Mouse (Mus musculus) lung, embryonic 16.5 days (tissue): ENCODE measurements around the gene Msrb3. TPM values are rescaled to one million over a fixed set of nuclear protein-coding genes. Genes with fewer than 3 reads are reported as not detected.

Experiments
- ATAC-seq: fragments of 200-750 bp; cut with Nextera tagmentation; 2 replicates; pipeline ENCODE4 v1.8.0; 2017; ENCODE audit warnings: low read depth, mild to moderate bottlenecking, moderate library complexity
- H3K27ac ChIP-seq: fragments of 300-500 bp; sonication (generic); 2 replicates; pipeline ENCODE4 v1.5.1; 2014; ENCODE audit warnings: mild to moderate bottlenecking, control low read depth, low read length
- H3K27me3 ChIP-seq: fragments of 300-500 bp; sonication (generic); 2 replicates; pipeline ENCODE4 v1.6.1; 2014; ENCODE audit warnings: low read depth, low read length, mixed read lengths; ENCODE audit not compliant: control insufficient read depth, insufficient read depth
- H3K36me3 ChIP-seq: fragments of 300-500 bp; sonication (generic); 2 replicates; pipeline ENCODE4 v1.6.1; 2014; ENCODE audit warnings: low read length; ENCODE audit not compliant: control insufficient read depth, insufficient read depth
- H3K4me1 ChIP-seq: fragments of 300-500 bp; sonication (generic); replicated peaks from 2 replicates; pipeline ENCODE4 v1.6.1; 2014; ENCODE audit warnings: low read length, mixed read lengths; ENCODE audit not compliant: control insufficient read depth, insufficient read depth
- H3K4me2 ChIP-seq: fragments of 300-500 bp; sonication (generic); 2 replicates; pipeline ENCODE4 v1.6.1; 2014; ENCODE audit warnings: low read depth, low read length, control low read depth
- H3K4me3 ChIP-seq: fragments of 300-500 bp; sonication (generic); 2 replicates; pipeline ENCODE4 v1.5.1; 2014; ENCODE audit warnings: mild to moderate bottlenecking, low read length, control low read depth
- H3K9ac ChIP-seq: fragments of 300-500 bp; sonication (generic); 2 replicates; pipeline ENCODE4 v1.6.1; 2014; ENCODE audit warnings: low read length, control low read depth
- H3K9me3 ChIP-seq: fragments of 300-500 bp; sonication (generic); 2 replicates; pipeline ENCODE4 v1.6.1; 2016; ENCODE audit warnings: low read length; ENCODE audit not compliant: control insufficient read depth
- WGBS: fragments of 180-500 bp; shearing (Covaris S2); extraction: QIAGEN DNeasy Blood & Tissue Kit; methylation state at CpG from one replicate; pipeline ENCODE4 v1.1.7; 2014; 5-methylcytosine and 5-hydroxymethylcytosine counted together
- polyA plus RNA-seq: library from polyadenylated mRNA; unstranded; fragments of >200 nt; fragmentation: Nextera tagmentation; extraction: Ambion mirVana; gene quantifications from 2 replicates; pipeline ENCODE4 v1.2.1, GENCODE M21; 2015

The Msrb3 gene
- polyA plus RNA-seq, 1 experiment from 2014 or later = 12.4 TPM

GRCm38 (mm10) chr10:120854329-120854728 lies 44.6 kb downstream of the Msrb3 start:
- 85% methylated on average over 10 of the region's 10 CpGs for WGBS
- no peaks in the 10 kb centered on the region for H3K9me3 ChIP-seq
- peaks cover 12% of the 10 kb centered on the region; the same call in 1 of the 2 replicates for H3K4me1 ChIP-seq

GRCm38 (mm10) chr10:120853816-120854215 lies 45.1 kb downstream of the Msrb3 start:
- Histone ChIP-seq H3K27ac (no peak overlapping the region), H3K4me2 (no peak overlapping the region), H3K9me3 (no peaks in the 10 kb centered on the region), H3K36me3 (no peaks in the 10 kb centered on the region), H3K4me1 (peaks cover 12% of the 10 kb centered on the region; the same call in 1 of the 2 replicates), H3K4me3 (no peak overlapping the region), H3K9ac (no peak overlapping the region), H3K27me3 (no peaks in the 10 kb centered on the region)
- no peak for ATAC-seq
- WGBS = 80% methylated on average over 9 of the region's 9 CpGs

More at GRCm38 (mm10) chr10:120854329-120854728, 44.6 kb downstream of the Msrb3 start:
- H3K4me3 ChIP-seq = no peak overlapping the region
- H3K27me3 ChIP-seq = no peaks in the 10 kb centered on the region
- no peaks in the 10 kb centered on the region for H3K36me3 ChIP-seq
- ATAC-seq = no peak
- H3K9ac ChIP-seq = no peak overlapping the region
- H3K4me2 ChIP-seq = no peak overlapping the region
- no peak overlapping the region for H3K27ac ChIP-seq

- no peaks in the 10 kb centered on the region for H3K36me3 ChIP-seq
- H3K4me2 ChIP-seq = no peak overlapping the region; the same call in 1 of the 2 replicates
- H3K27ac ChIP-seq = peak overlapping the region; percentile 7; the same call in 1 of the 2 replicates
- no peak for ATAC-seq
- peaks cover 15% of the 10 kb centered on the region; the same call in 1 of the 2 replicates for H3K4me1 ChIP-seq
- H3K9ac ChIP-seq = no peak overlapping the region
- no peak overlapping the region for H3K4me3 ChIP-seq
- no peaks in the 10 kb centered on the region for H3K27me3 ChIP-seq
- 43% methylated on average over 9 of the region's 9 CpGs for WGBS
- H3K9me3 ChIP-seq = no peaks in the 10 kb centered on the region
Measured at GRCm38 (mm10) chr10:120851196-120851781, 47.6 kb downstream of the Msrb3 start.

- Histone ChIP-seq H3K27me3 (no peaks in the 10 kb centered on the region), H3K9me3 (no peaks in the 10 kb centered on the region), H3K36me3 (no peaks in the 10 kb centered on the region), H3K9ac (no peak overlapping the region), H3K4me2 (no peak overlapping the region; the same call in 1 of the 2 replicates), H3K4me3 (no peak overlapping the region), H3K4me1 (peaks cover 15% of the 10 kb centered on the region; the same call in 1 of the 2 replicates), H3K27ac (no peak overlapping the region)
- ATAC-seq = no peak
- WGBS = 52% methylated on average over 24 of the region's 24 CpGs
Measured at GRCm38 (mm10) chr10:120850391-120851195, 48.3 kb downstream of the Msrb3 start.

GRCm38 (mm10) chr10:120848677-120849076 lies 50.2 kb downstream of the Msrb3 start:
- no peak overlapping the region for H3K4me2 ChIP-seq
- no peaks in the 10 kb centered on the region for H3K27me3 ChIP-seq
- 43% methylated on average over 7 of the region's 7 CpGs for WGBS
- no peak overlapping the region for H3K4me3 ChIP-seq
- H3K4me1 ChIP-seq = peaks cover 15% of the 10 kb centered on the region; the same call in 1 of the 2 replicates
- 0 out of 2 replicates have a peak, but pooled peaks have one; percentile 47 for ATAC-seq
- no peak overlapping the region for H3K9ac ChIP-seq
- no peaks in the 10 kb centered on the region for H3K9me3 ChIP-seq
- no peaks in the 10 kb centered on the region for H3K36me3 ChIP-seq
- no peak overlapping the region for H3K27ac ChIP-seq

- Histone ChIP-seq H3K4me3 (no peak overlapping the region), H3K36me3 (peaks cover 3% of the 10 kb centered on the region), H3K9me3 (no peaks in the 10 kb centered on the region), H3K4me1 (peaks cover 15% of the 10 kb centered on the region; the same call in 1 of the 2 replicates), H3K4me2 (no peak overlapping the region), H3K9ac (no peak overlapping the region), H3K27ac (no peak overlapping the region), H3K27me3 (no peaks in the 10 kb centered on the region)
- ATAC-seq = no peak
- 77% methylated on average over 4 of the region's 4 CpGs for WGBS
Measured at GRCm38 (mm10) chr10:120847785-120848184, 51.1 kb downstream of the Msrb3 start.

- ATAC-seq = no peak
- Histone ChIP-seq H3K9me3 (no peaks in the 10 kb centered on the region), H3K4me2 (no peak overlapping the region), H3K27ac (no peak overlapping the region), H3K4me3 (no peak overlapping the region), H3K27me3 (no peaks in the 10 kb centered on the region), H3K9ac (no peak overlapping the region), H3K4me1 (no peaks in the 10 kb centered on the region), H3K36me3 (peaks cover 7% of the 10 kb centered on the region)
- 63% methylated on average over 7 of the region's 7 CpGs for WGBS
Measured at GRCm38 (mm10) chr10:120839966-120840365, 58.9 kb downstream of the Msrb3 start.

- no peak overlapping the region for H3K9ac ChIP-seq
- H3K4me2 ChIP-seq = no peak overlapping the region
- no peak for ATAC-seq
- H3K4me3 ChIP-seq = no peak overlapping the region
- H3K27ac ChIP-seq = no peak overlapping the region
- no peaks in the 10 kb centered on the region for H3K4me1 ChIP-seq
- 94% methylated on average over 1 of the region's 1 CpGs for WGBS
- no peaks in the 10 kb centered on the region for H3K27me3 ChIP-seq
- H3K36me3 ChIP-seq = no peaks in the 10 kb centered on the region
- no peaks in the 10 kb centered on the region for H3K9me3 ChIP-seq
Measured at GRCm38 (mm10) chr10:120834531-120834930, 64.4 kb downstream of the Msrb3 start.

GRCm38 (mm10) chr10:120833836-120834235 lies 65.1 kb downstream of the Msrb3 start:
- H3K27ac ChIP-seq = no peak overlapping the region
- no peak overlapping the region for H3K4me2 ChIP-seq
- no peak overlapping the region for H3K9ac ChIP-seq
- ATAC-seq = no peak
- H3K27me3 ChIP-seq = no peaks in the 10 kb centered on the region
- no peaks in the 10 kb centered on the region for H3K4me1 ChIP-seq
- no peaks in the 10 kb centered on the region for H3K36me3 ChIP-seq
- no peak overlapping the region for H3K4me3 ChIP-seq
- H3K9me3 ChIP-seq = no peaks in the 10 kb centered on the region
